Mouse (Mus musculus) liver, embryonic 14.5 days (tissue): ENCODE data around the gene Stat6.

Experiments used
- CTCF ChIP-seq: IDR thresholded peaks from 2 replicates; pipeline ENCODE4 v1.5.1; 2016; ENCODE audit warnings: antibody characterized with exemption, low read depth, control low read depth
- EP300 ChIP-seq: IDR thresholded peaks from 2 replicates; pipeline ENCODE4 v1.6.1; 2016; ENCODE audit warnings: antibody characterized with exemption, low read depth

DNA sequence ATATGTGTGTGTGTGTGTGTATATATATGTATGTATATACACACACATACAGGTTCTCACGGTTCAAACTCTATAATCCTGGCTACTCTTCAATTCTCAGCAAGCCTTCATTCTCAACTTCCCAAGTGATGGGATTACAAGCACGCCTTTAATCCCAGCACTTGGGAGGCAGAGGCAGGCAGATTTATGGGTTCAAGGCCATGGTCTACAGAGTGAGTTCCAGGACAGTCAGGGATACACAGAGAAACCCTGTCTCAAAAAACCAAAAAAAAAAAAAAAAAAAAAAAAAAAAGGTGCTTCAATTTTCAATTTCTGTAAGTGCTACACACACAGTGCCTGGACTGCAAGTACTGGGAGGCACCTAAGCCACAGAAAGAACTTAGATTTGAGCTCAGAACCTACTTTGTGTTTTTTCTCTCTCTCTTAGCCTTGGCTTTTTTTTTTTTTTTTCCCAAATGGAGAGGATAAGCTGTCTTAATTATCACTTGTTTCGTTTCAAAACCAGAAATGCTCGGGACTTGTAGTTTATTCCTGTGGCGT is 33.1 kb downstream of the Stat6 start:
- TF ChIP-seq CTCF (no peak), EP300 (no peak)
